Comparison of ENCODE assay signal across 8 mouse cellular contexts in the genomic region with DNA sequence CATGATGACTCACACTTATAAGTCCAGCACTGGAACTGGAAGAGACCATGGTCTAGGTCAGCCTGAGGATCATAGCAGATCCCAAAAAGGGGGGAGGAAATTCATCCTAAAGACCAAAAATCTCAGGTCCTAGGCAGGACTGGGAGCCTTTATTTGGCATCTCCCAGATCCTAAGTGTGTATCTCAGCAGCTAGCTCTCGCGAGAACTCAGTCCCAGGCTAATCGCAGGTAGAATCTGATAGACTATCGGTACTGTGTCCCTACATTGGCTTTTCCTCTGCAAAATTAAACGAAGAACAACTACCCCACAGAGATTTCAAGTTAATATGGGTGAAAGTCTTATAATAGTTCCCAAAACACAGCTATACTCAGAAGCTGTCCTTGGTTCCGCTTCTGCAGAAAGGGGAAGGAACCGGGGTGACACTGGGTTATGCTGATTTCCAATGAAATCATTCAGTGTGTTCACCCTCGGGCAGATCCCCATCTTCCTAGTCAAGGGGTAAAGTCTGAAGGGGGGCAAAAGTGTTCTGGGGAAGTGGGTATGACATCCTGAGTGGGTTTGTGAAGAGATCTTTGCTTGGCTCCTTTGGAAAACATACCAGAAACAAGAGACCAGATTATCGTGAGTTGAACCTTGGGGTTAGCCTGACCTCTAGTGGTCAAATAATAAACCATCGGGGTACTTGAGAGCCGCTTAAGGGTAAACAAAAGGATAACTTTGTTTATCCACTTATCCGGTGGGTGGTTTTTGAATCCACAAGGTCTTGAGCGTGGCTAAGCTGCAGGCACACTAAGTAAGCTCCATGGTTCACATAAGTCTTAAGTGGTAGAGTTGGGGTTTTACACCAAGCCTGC. TPM values are rescaled to one million over a fixed set of nuclear protein-coding genes. Genes with fewer than 3 reads are reported as not detected.
DNase-seq lines count a peak whose midpoint lies in the region; ATAC-seq and TF ChIP-seq lines count a peak whose summit lies in the region.

No protein-coding gene starts in this region.

- DNase-seq in layer of hippocampus, adult 11-12 months (ENCODE audit: low spot score) = peak; percentile 61
- no peak for DNase-seq in layer of hippocampus, adult 9-10 months (ENCODE audit: low spot score)
- DNase-seq in MEL-GATA-1-ER (ENCODE audit: extremely low read depth, low read depth) = peak; percentile 63
- peak; percentile 67 to 79 for DNase-seq in cerebellum, postnatal 10 days
- peak; percentile 40 for DNase-seq in heart, postnatal 0 days (ENCODE audit: low spot score)
- peak; percentile 33 to 58 for DNase-seq in layer of hippocampus, postnatal 10 days (ENCODE audit: low spot score in 2 of 2)
- peak; percentile 96 for DNase-seq in midbrain, embryonic 11.5 days (ENCODE audit: low spot score, missing footprints)
- DNase-seq in telencephalon, adult 2 months (ENCODE audit: low read depth, low spot score) = peak; percentile 83

- WGBS in heart, postnatal 0 days = 39% methylated on average over 13 of the region's 13 CpGs
- WGBS in midbrain, embryonic 11.5 days = 45% methylated on average over 13 of the region's 13 CpGs

- no peak for TF ChIP-seq EP300 in heart, postnatal 0 days (IDR thresholded peaks at IDR 0.05; ENCODE audit: low read depth)

- H3K27ac ChIP-seq in heart, postnatal 0 days (ENCODE audit: low read depth) = no peak overlapping the region
- no peak overlapping the region for H3K27ac ChIP-seq in midbrain, embryonic 11.5 days (ENCODE audit: low read depth, low read length)

- H3K27me3 ChIP-seq in heart, postnatal 0 days (ENCODE audit: control insufficient read depth, insufficient read depth, low read length) = no peaks in the 10 kb centered on the region
- H3K27me3 ChIP-seq in midbrain, embryonic 11.5 days (ENCODE audit: control insufficient read depth, insufficient read depth, low read length) = no peaks in the 10 kb centered on the region

- H3K4me2 ChIP-seq in heart, postnatal 0 days (ENCODE audit: low read depth, low read length) = no peak overlapping the region
- peak overlapping the region; percentile 8; the same call in 1 of the 2 replicates for H3K4me2 ChIP-seq in midbrain, embryonic 11.5 days

- H3K4me3 ChIP-seq in heart, postnatal 0 days (ENCODE audit: low read depth, low read length) = no peak overlapping the region
- no peak overlapping the region for H3K4me3 ChIP-seq in midbrain, embryonic 11.5 days (ENCODE audit: low read depth, low read length)

- no peak overlapping the region for H3K9ac ChIP-seq in heart, postnatal 0 days (replicated peaks; ENCODE audit: low read depth, low read length)
- H3K9ac ChIP-seq in midbrain, embryonic 11.5 days (ENCODE audit: low read length) = no peak overlapping the region

- TF ChIP-seq CTCF in heart, postnatal 0 days (IDR thresholded peaks at IDR 0.05; ENCODE audit: low read depth) = peak; percentile 69

- no peaks in the 10 kb centered on the region for H3K36me3 ChIP-seq in heart, postnatal 0 days (replicated peaks; ENCODE audit: control insufficient read depth, insufficient read depth, low read length)
- H3K36me3 ChIP-seq in midbrain, embryonic 11.5 days (ENCODE audit: control insufficient read depth, insufficient read depth, low read length) = no peaks in the 10 kb centered on the region

- no peak for ATAC-seq in heart, postnatal 0 days (ENCODE audit: insufficient read depth, low read depth)
- peak; percentile 61 for ATAC-seq in midbrain, embryonic 11.5 days (ENCODE audit: low FRiP score)

- no peaks in the 10 kb centered on the region for H3K9me3 ChIP-seq in heart, postnatal 0 days (replicated peaks; ENCODE audit: control insufficient read depth, low read length)
- H3K9me3 ChIP-seq in midbrain, embryonic 11.5 days (ENCODE audit: control insufficient read depth, low read length) = no peaks in the 10 kb centered on the region

- H3K4me1 ChIP-seq in heart, postnatal 0 days (ENCODE audit: control insufficient read depth, insufficient read depth) = no peaks in the 10 kb centered on the region
- no peaks in the 10 kb centered on the region for H3K4me1 ChIP-seq in midbrain, embryonic 11.5 days (ENCODE audit: control insufficient read depth, insufficient read depth, low read length)

RNA-seq across cellular contexts. Expression of gene Rbbp6, which starts 45.5 kb away (rescaled TPM):
- total RNA-seq in heart, postnatal 0 days (2014; rRNA removed; ENCODE audit: low replicate concordance) = 14.5 and 14.9 TPM in 2 replicates
- 12.5 and 13.2 TPM in 2 replicates for polyA plus RNA-seq in heart, postnatal 0 days (2015; fragmentation: Nextera tagmentation; extraction: Ambion mirVana)
- total RNA-seq in layer of hippocampus, postnatal 10 days (2021) = 10 to 100 TPM; 64.8 to 68.6 TPM
- polyA plus RNA-seq in midbrain, embryonic 11.5 days (2014; fragmentation: Nextera tagmentation; extraction: Ambion mirVana) = 32.8 and 38.1 TPM in 2 replicates
